8 mouse cellular contexts compared by ENCODE assay signal in genomic region chr1:180941726-180942125, GRCm38 (mm10). TPM values are rescaled to one million over a fixed set of nuclear protein-coding genes. Genes with fewer than 3 reads are reported as not detected.
DNase-seq lines count a peak whose midpoint lies in the region; ATAC-seq and TF ChIP-seq lines count a peak whose summit lies in the region.

No protein-coding gene starts in this region.

- peak overlapping the region; percentile 83 for H3K9ac ChIP-seq in lung, embryonic 14.5 days
- peak overlapping the region; percentile 60 for H3K9ac ChIP-seq in hindbrain, embryonic 11.5 days (ENCODE audit: low read depth, low read length)
- H3K9ac ChIP-seq in midbrain, embryonic 11.5 days (ENCODE audit: low read length) = peak overlapping the region; percentile 56

- intact Hi-C loops in left cerebral cortex, postnatal 14 days (cut with DNase I) = no loop called here

- H3K27ac ChIP-seq in lung, embryonic 14.5 days (ENCODE audit: low read depth) = peak overlapping the region; percentile 84
- H3K27ac ChIP-seq in hindbrain, embryonic 11.5 days (ENCODE audit: low read depth, low read length) = no peak overlapping the region
- no peak overlapping the region for H3K27ac ChIP-seq in midbrain, embryonic 11.5 days (ENCODE audit: low read depth, low read length)

- peaks cover 14% of the 10 kb centered on the region; the same call in 1 of the 2 replicates for H3K4me1 ChIP-seq in lung, embryonic 14.5 days (ENCODE audit: insufficient read depth)
- H3K4me1 ChIP-seq in hindbrain, embryonic 11.5 days (replicated peaks; ENCODE audit: control insufficient read depth, insufficient read depth, low read length) = 0 out of 2 replicates have a peak, but pooled peaks cover 4% of the 10 kb centered on the region
- peaks cover 11% of the 10 kb centered on the region for H3K4me1 ChIP-seq in midbrain, embryonic 11.5 days (ENCODE audit: control insufficient read depth, insufficient read depth, low read length)

- peak overlapping the region; percentile 96 for H3K4me2 ChIP-seq in lung, embryonic 14.5 days
- H3K4me2 ChIP-seq in hindbrain, embryonic 11.5 days (replicated peaks; ENCODE audit: low read depth, low read length) = peak overlapping the region; percentile 84
- H3K4me2 ChIP-seq in midbrain, embryonic 11.5 days = peak overlapping the region; percentile 83

- H3K27me3 ChIP-seq in lung, embryonic 14.5 days (ENCODE audit: insufficient read depth, low read length) = peaks cover 7% of the 10 kb centered on the region
- peaks cover 42% of the 10 kb centered on the region for H3K27me3 ChIP-seq in hindbrain, embryonic 11.5 days (ENCODE audit: control insufficient read depth, insufficient read depth, low read length)
- peaks cover 39% of the 10 kb centered on the region for H3K27me3 ChIP-seq in midbrain, embryonic 11.5 days (ENCODE audit: control insufficient read depth, insufficient read depth, low read length)

- H3K4me3 ChIP-seq in lung, embryonic 14.5 days (ENCODE audit: low read depth, low read length) = peak overlapping the region; percentile 78
- peak overlapping the region; percentile 56 for H3K4me3 ChIP-seq in hindbrain, embryonic 11.5 days (ENCODE audit: low read depth, low read length)
- H3K4me3 ChIP-seq in midbrain, embryonic 11.5 days (ENCODE audit: low read depth, low read length) = peak overlapping the region; percentile 66

- DNase-seq in lung, embryonic 14.5 days = no peak
- no peak for DNase-seq in lung, postnatal 10 days
- peak; percentile 35 for DNase-seq in embryo, embryonic 9.5 days (ENCODE audit: extremely low spot score)
- DNase-seq in hindbrain, embryonic 11.5 days (ENCODE audit: low spot score) = peak; percentile 51
- DNase-seq in midbrain, embryonic 11.5 days (ENCODE audit: low spot score, missing footprints) = peak; percentile 92
- DNase-seq in left cerebral cortex, postnatal 14 days (ENCODE audit: low spot score in 2 of 2) = no peak
- DNase-seq in gastrocnemius, adult 8-10 months (ENCODE audit: low spot score in 2 of 2) = no peak
- DNase-seq in cerebellum, adult 11 months = no peak

- no peak for TF ChIP-seq CTCF in lung, embryonic 14.5 days (IDR thresholded peaks at IDR 0.05; ENCODE audit: low read depth)

- 0 out of 2 replicates have a peak, but pooled peaks have one; percentile 12 for ATAC-seq in lung, embryonic 14.5 days (ENCODE audit: insufficient read depth)
- ATAC-seq in hindbrain, embryonic 11.5 days (ENCODE audit: low FRiP score) = peak; percentile 18; the same call in 1 of the 2 replicates
- no peak for ATAC-seq in midbrain, embryonic 11.5 days (ENCODE audit: low FRiP score)

- 0 out of 2 replicates have a peak, but pooled peaks cover under 1% of the 10 kb centered on the region for H3K36me3 ChIP-seq in lung, embryonic 14.5 days (ENCODE audit: insufficient read depth)
- H3K36me3 ChIP-seq in hindbrain, embryonic 11.5 days (ENCODE audit: control insufficient read depth, insufficient read depth, low read length) = no peaks in the 10 kb centered on the region
- H3K36me3 ChIP-seq in midbrain, embryonic 11.5 days (ENCODE audit: control insufficient read depth, insufficient read depth, low read length) = no peaks in the 10 kb centered on the region

- 6% methylated on average over 18 of the region's 18 CpGs for WGBS in lung, embryonic 14.5 days
- 3% methylated on average over 18 of the region's 18 CpGs for WGBS in hindbrain, embryonic 11.5 days
- WGBS in midbrain, embryonic 11.5 days = 3% methylated on average over 18 of the region's 18 CpGs

- no peaks in the 10 kb centered on the region for H3K9me3 ChIP-seq in lung, embryonic 14.5 days (ENCODE audit: low read depth, low read length)
- no peaks in the 10 kb centered on the region for H3K9me3 ChIP-seq in hindbrain, embryonic 11.5 days (ENCODE audit: control insufficient read depth, low read length)
- H3K9me3 ChIP-seq in midbrain, embryonic 11.5 days (ENCODE audit: control insufficient read depth, low read length) = no peaks in the 10 kb centered on the region

RNA-seq across cellular contexts. Expression of gene Tmem63a, which starts 0.4 kb away (rescaled TPM):
- polyA plus RNA-seq in lung, embryonic 14.5 days (2014; fragmentation: Nextera tagmentation; extraction: Ambion mirVana) = 10.4 and 10.9 TPM in 2 replicates
- polyA plus RNA-seq in hindbrain, embryonic 11.5 days (2014; fragmentation: Nextera tagmentation; extraction: Ambion mirVana) = 3.0 and 3.4 TPM in 2 replicates
- polyA plus RNA-seq in midbrain, embryonic 11.5 days (2014; fragmentation: Nextera tagmentation; extraction: Ambion mirVana) = 2.4 and 2.5 TPM in 2 replicates
- total RNA-seq in left cerebral cortex, postnatal 14 days (2021) = 1 to 10 TPM; 8.8 to 9.3 TPM
- total RNA-seq in gastrocnemius, adult 8-10 months (2022) = 10 to 100 TPM; 14.9 to 18.2 (median 16.2) TPM

RNA-seq across cellular contexts. Expression of gene Lefty1, which starts 6.9 kb away (rescaled TPM):
- polyA plus RNA-seq in lung, embryonic 14.5 days (2014; fragmentation: Nextera tagmentation; extraction: Ambion mirVana) = 1.1 TPM in 2 replicates
- 0.39 and 0.90 TPM in 2 replicates for polyA plus RNA-seq in hindbrain, embryonic 11.5 days (2014; fragmentation: Nextera tagmentation; extraction: Ambion mirVana)
- 0.51 and 1.1 TPM in 2 replicates for polyA plus RNA-seq in midbrain, embryonic 11.5 days (2014; fragmentation: Nextera tagmentation; extraction: Ambion mirVana)
- total RNA-seq in left cerebral cortex, postnatal 14 days (2021) = 1 to 10 TPM in 1 of 2 experiments, under 1 TPM in 1; 0.37 to 1.9 TPM
- total RNA-seq in gastrocnemius, adult 8-10 months (2022) = under 1 TPM in 3 of 4 experiments, not detected in 1; 0.19 to 0.34 (median 0.24) TPM

RNA-seq across cellular contexts. Expression of gene Pycr2, which starts 37.6 kb away (rescaled TPM):
- polyA plus RNA-seq in lung, embryonic 14.5 days (2014; fragmentation: Nextera tagmentation; extraction: Ambion mirVana) = 83.7 and 92.5 TPM in 2 replicates
- polyA plus RNA-seq in hindbrain, embryonic 11.5 days (2014; fragmentation: Nextera tagmentation; extraction: Ambion mirVana) = 81.2 and 88.5 TPM in 2 replicates
- 85.4 and 97.9 TPM in 2 replicates for polyA plus RNA-seq in midbrain, embryonic 11.5 days (2014; fragmentation: Nextera tagmentation; extraction: Ambion mirVana)
- 10 to 100 TPM; 29.3 to 30.6 TPM for total RNA-seq in left cerebral cortex, postnatal 14 days (2021)
- 10 to 100 TPM in 3 of 4 experiments, 1 to 10 TPM in 1; 9.3 to 11.4 (median 10.8) TPM for total RNA-seq in gastrocnemius, adult 8-10 months (2022)

RNA-seq across cellular contexts. Expression of gene Lefty2, which starts 48.8 kb away (rescaled TPM):
- 0.08 TPM in 1 of 2 replicates, not detected in the other for polyA plus RNA-seq in lung, embryonic 14.5 days (2014; fragmentation: Nextera tagmentation; extraction: Ambion mirVana)
- not detected in 2 replicates for polyA plus RNA-seq in hindbrain, embryonic 11.5 days (2014; fragmentation: Nextera tagmentation; extraction: Ambion mirVana)
- not detected in 2 replicates for polyA plus RNA-seq in midbrain, embryonic 11.5 days (2014; fragmentation: Nextera tagmentation; extraction: Ambion mirVana)
- total RNA-seq in left cerebral cortex, postnatal 14 days (2021) = 1 to 10 TPM; 2.0 to 4.9 TPM
- not detected for total RNA-seq in gastrocnemius, adult 8-10 months (2022)

Comparison
In these comparisons a context has a peak if more than half of its experiments do, and no peak if none do; other contexts are left out.
1. DNase-seq: peak in embryo, embryonic 9.5 days (single experiment), hindbrain, embryonic 11.5 days (single experiment) and midbrain, embryonic 11.5 days (single experiment); none in lung, embryonic 14.5 days (single experiment), lung, postnatal 10 days (single experiment), left cerebral cortex, postnatal 14 days (0 of 2), gastrocnemius, adult 8-10 months (0 of 2) and cerebellum, adult 11 months (single experiment).
2. Peak in every context shown above with its lines, with median percentiles within 50 percentile points of each other: H3K4me2 ChIP-seq, H3K4me3 ChIP-seq and H3K9ac ChIP-seq.